Mouse (Mus musculus): Measurements from ENCODE around the gene Stx8. TPM values are rescaled to one million over a fixed set of nuclear protein-coding genes. Genes with fewer than 3 reads are reported as not detected.

The Stx8 gene
- polyA plus RNA-seq, 1 experiment from 2014 or later = 51.7 TPM

DNA sequence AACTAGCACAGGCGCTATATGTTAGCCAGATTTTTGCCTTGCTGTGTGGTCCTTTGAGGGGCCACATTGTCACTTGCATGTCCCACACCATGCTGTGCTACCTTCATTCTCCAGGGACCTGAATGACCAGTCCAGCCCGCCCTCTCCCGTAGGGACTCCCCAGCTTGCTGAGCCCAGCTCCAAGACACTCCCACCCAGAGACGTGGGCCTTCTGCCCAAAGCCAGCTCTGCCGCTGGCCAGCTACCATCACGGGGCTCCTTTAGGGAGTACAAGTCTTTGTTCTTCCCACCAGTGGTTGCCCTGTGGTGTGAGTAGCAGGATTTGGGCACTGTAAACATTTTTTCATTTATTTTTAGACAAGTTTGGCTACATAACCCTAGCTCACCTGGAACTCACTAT is 230.6 kb downstream of the Stx8 start:
- Histone ChIP-seq H3K9ac (ENCODE audit: low read depth, low read length) (no peak overlapping the region), H3K4me2 (replicated peaks; ENCODE audit: low read depth, low read length) (no peak overlapping the region), H3K9me3 (ENCODE audit: control insufficient read depth, low read length) (no peaks in the 10 kb centered on the region), H3K36me3 (ENCODE audit: control insufficient read depth, insufficient read depth, low read length) (no peaks in the 10 kb centered on the region), H3K4me3 (ENCODE audit: low read length) (no peak overlapping the region), H3K27ac (ENCODE audit: low read depth, low read length) (no peak overlapping the region), H3K27me3 (ENCODE audit: control insufficient read depth, insufficient read depth, low read length) (no peaks in the 10 kb centered on the region), H3K4me1 (ENCODE audit: control insufficient read depth, insufficient read depth, low read length) (peaks cover 34% of the 10 kb centered on the region; the same call in 1 of the 2 replicates)
- no peak for ATAC-seq (ENCODE audit: low FRiP score, low TSS enrichment)
- 66% methylated on average over 6 of the region's 6 CpGs for WGBS

DNA sequence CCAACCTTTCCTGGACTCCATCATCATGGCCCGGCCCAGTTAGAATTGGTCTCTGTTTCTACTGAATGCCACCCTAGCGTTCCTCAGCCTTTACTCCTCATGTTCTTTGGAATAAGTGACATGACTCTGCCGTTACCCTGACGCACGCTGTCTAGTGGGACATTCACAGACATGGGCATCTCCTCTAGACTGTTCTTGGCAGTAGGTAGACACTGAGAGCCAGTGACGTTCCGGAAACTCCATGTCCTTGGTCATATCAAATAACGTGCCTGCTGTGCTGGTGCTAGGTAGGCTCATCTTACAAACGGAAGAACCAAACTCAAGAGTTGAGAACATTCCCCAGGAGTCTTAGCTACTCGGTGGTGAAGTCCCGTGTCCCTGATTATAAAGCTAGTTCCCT is 231.5 kb downstream of the Stx8 start:
- Histone ChIP-seq H3K36me3 (ENCODE audit: control insufficient read depth, insufficient read depth, low read length) (no peaks in the 10 kb centered on the region), H3K4me1 (ENCODE audit: control insufficient read depth, insufficient read depth, low read length) (peaks cover 34% of the 10 kb centered on the region; the same call in 1 of the 2 replicates)
- WGBS = 77% methylated on average over 11 of the region's 11 CpGs

DNA sequence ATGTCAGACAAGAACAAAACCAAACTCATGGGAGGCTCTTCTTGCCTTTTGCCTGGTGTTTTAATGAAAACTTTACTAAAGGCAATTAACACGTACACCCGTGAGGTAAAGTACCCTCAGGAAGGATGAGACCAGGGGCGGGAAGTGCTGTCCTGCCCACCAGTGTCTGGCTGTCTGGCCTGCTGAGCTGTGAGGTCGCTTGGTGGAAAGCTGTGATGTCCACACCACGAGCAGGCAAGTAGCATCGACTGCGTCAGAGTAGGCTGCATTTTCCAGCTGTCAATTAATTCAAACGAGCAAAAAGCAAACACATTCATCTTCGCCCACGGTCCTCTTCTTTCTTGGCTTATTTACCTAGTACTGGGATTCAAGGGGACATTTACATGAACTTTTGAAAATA is 232.7 kb downstream of the Stx8 start:
- WGBS = 56% methylated on average over 10 of the region's 10 CpGs
- Histone ChIP-seq H3K9ac (ENCODE audit: low read depth, low read length) (0 out of 2 replicates have a peak overlapping the region, but pooled peaks have one; percentile 12), H3K4me2 (replicated peaks; ENCODE audit: low read depth, low read length) (no peak overlapping the region), H3K27ac (ENCODE audit: low read depth, low read length) (no peak overlapping the region), H3K4me3 (ENCODE audit: low read length) (no peak overlapping the region), H3K27me3 (ENCODE audit: control insufficient read depth, insufficient read depth, low read length) (no peaks in the 10 kb centered on the region), H3K9me3 (ENCODE audit: control insufficient read depth, low read length) (no peaks in the 10 kb centered on the region), H3K36me3 (ENCODE audit: control insufficient read depth, insufficient read depth, low read length) (no peaks in the 10 kb centered on the region), H3K4me1 (ENCODE audit: control insufficient read depth, insufficient read depth, low read length) (peaks cover 34% of the 10 kb centered on the region; the same call in 1 of the 2 replicates)
- ATAC-seq (ENCODE audit: low FRiP score, low TSS enrichment) = no peak

More for the DNA sequence above, 231.5 kb downstream of the Stx8 start:
- Histone ChIP-seq H3K27ac (ENCODE audit: low read depth, low read length) (no peak overlapping the region), H3K27me3 (ENCODE audit: control insufficient read depth, insufficient read depth, low read length) (no peaks in the 10 kb centered on the region), H3K9ac (ENCODE audit: low read depth, low read length) (no peak overlapping the region), H3K9me3 (ENCODE audit: control insufficient read depth, low read length) (no peaks in the 10 kb centered on the region), H3K4me2 (replicated peaks; ENCODE audit: low read depth, low read length) (no peak overlapping the region), H3K4me3 (ENCODE audit: low read length) (no peak overlapping the region)
- no peak for ATAC-seq (ENCODE audit: low FRiP score, low TSS enrichment)

DNA sequence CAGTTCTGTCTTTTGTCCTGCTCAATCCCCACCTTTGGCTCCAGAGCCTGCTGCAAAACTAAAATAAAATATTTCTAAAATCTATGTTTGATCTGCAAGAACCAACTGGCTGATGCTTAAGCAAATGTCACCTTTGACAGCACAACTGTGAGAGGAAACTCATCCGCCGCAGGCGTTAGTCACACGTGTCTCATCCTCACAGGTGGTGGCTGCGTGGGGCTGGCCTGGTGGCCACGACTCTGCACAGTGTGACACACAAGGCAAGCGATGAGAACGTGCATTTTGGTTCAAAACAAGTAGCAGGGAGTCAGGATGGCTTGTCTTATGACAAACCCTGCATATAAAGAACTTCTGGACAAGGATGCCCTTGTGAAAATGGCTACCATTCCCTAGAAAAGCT is 233.1 kb downstream of the Stx8 start:
- ATAC-seq (ENCODE audit: low FRiP score, low TSS enrichment) = no peak
- H3K9me3 ChIP-seq (ENCODE audit: control insufficient read depth, low read length) = no peaks in the 10 kb centered on the region
- no peaks in the 10 kb centered on the region for H3K27me3 ChIP-seq (ENCODE audit: control insufficient read depth, insufficient read depth, low read length)
- 0 out of 2 replicates have a peak overlapping the region, but pooled peaks have one; percentile 12 for H3K9ac ChIP-seq (ENCODE audit: low read depth, low read length)
- H3K4me2 ChIP-seq (replicated peaks; ENCODE audit: low read depth, low read length) = no peak overlapping the region
- 59% methylated on average over 8 of the region's 8 CpGs for WGBS
- no peaks in the 10 kb centered on the region for H3K36me3 ChIP-seq (ENCODE audit: control insufficient read depth, insufficient read depth, low read length)
- H3K4me3 ChIP-seq (ENCODE audit: low read length) = no peak overlapping the region
- peaks cover 34% of the 10 kb centered on the region; the same call in 1 of the 2 replicates for H3K4me1 ChIP-seq (ENCODE audit: control insufficient read depth, insufficient read depth, low read length)
- H3K27ac ChIP-seq (ENCODE audit: low read depth, low read length) = 0 out of 2 replicates have a peak overlapping the region, but pooled peaks have one; percentile 42

DNA sequence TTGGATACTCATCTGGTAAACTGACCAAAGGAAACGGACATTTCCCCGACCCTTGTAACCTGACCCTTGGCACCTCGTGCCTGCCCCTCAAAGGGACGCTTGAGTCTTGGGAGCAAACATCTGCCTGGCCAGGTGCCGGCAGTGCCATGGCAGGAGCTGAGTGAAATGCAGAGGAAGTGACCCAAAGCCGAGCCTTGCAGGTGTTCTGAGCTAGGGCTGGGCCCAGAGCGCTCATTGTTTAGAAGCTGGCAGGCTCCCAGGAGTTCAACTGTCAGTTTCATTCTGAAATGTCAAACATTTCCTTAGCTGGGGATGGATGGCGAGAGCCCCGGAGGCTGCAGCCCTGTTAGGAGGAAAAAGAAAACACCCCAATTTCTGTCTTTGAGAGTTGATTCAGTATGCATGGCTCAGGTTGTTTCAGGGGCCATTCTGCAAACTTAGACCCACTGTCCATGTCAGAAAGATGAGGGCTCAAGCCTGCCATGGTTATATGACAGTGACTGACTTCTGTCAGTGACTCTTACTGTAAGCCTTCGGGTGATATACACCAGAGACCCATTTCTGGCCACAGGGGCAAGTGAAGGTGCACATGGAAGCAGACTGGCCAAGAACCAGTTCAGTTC is 233.9 kb downstream of the Stx8 start:
- peak; percentile 54; the same call in 1 of the 2 replicates for ATAC-seq (ENCODE audit: low FRiP score, low TSS enrichment)
- no peak overlapping the region for H3K4me2 ChIP-seq (replicated peaks; ENCODE audit: low read depth, low read length)
- H3K9ac ChIP-seq (ENCODE audit: low read depth, low read length) = no peak overlapping the region
- H3K4me1 ChIP-seq (ENCODE audit: control insufficient read depth, insufficient read depth, low read length) = peaks cover 28% of the 10 kb centered on the region; the same call in 1 of the 2 replicates
- 11% methylated on average over 10 of the region's 10 CpGs for WGBS
- H3K36me3 ChIP-seq (ENCODE audit: control insufficient read depth, insufficient read depth, low read length) = no peaks in the 10 kb centered on the region
- no peak overlapping the region for H3K4me3 ChIP-seq (ENCODE audit: low read length)
- no peaks in the 10 kb centered on the region for H3K9me3 ChIP-seq (ENCODE audit: control insufficient read depth, low read length)
- no peaks in the 10 kb centered on the region for H3K27me3 ChIP-seq (ENCODE audit: control insufficient read depth, insufficient read depth, low read length)
- peak overlapping the region; percentile 42; the same call in 1 of the 2 replicates for H3K27ac ChIP-seq (ENCODE audit: low read depth, low read length)

DNA sequence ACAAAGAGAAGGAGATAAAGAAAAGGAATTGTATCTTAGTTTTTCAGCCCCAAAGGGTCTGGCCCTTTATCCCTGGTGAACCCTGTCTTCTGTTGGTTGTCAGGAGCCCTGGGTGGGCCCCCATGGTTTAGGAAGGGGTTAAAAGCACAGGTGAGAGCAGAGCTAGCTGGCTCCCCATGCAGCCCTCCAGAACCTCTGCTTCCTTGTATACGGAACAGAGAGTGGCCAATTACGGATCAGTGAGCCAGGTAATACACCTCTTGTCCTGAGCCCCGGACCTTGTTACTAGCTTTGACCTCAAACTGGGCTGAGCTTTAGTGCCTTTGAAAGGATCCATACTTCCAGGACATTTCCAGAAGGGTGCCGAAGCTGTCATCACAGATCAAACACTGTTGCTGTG is 234.5 kb downstream of the Stx8 start:
- Histone ChIP-seq H3K4me2 (replicated peaks; ENCODE audit: low read depth, low read length) (no peak overlapping the region), H3K4me3 (ENCODE audit: low read length) (no peak overlapping the region), H3K27ac (ENCODE audit: low read depth, low read length) (peak overlapping the region; percentile 19; the same call in 1 of the 2 replicates), H3K4me1 (ENCODE audit: control insufficient read depth, insufficient read depth, low read length) (peaks cover 22% of the 10 kb centered on the region; the same call in 1 of the 2 replicates), H3K9ac (ENCODE audit: low read depth, low read length) (no peak overlapping the region), H3K27me3 (ENCODE audit: control insufficient read depth, insufficient read depth, low read length) (no peaks in the 10 kb centered on the region), H3K9me3 (ENCODE audit: control insufficient read depth, low read length) (no peaks in the 10 kb centered on the region), H3K36me3 (ENCODE audit: control insufficient read depth, insufficient read depth, low read length) (no peaks in the 10 kb centered on the region)
- 58% methylated on average over 4 of the region's 4 CpGs for WGBS
- no peak for ATAC-seq (ENCODE audit: low FRiP score, low TSS enrichment)

DNA sequence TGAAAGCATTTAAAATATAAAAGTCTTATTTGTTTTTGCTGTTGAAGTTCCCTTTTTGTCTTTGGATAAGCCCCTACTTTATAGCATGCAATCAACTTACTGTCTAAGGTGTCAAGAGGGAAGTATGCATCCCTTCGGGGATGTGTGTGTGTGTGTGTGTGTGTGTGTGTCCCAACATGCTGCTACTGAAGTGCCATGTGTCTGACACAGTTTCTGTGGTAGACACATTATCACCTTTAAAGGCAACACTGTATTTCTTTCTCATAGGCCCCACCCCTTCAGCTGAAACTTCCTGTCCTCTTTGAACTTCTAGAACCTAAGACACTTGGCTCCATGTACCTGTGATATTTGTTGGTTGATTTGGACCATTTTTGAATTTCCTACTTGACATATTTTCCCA is 235.1 kb downstream of the Stx8 start:
- H3K9ac ChIP-seq (ENCODE audit: low read depth, low read length) = no peak overlapping the region
- no peaks in the 10 kb centered on the region for H3K36me3 ChIP-seq (ENCODE audit: control insufficient read depth, insufficient read depth, low read length)
- 59% methylated on average over 1 of the region's 1 CpGs for WGBS
- peaks cover 16% of the 10 kb centered on the region; the same call in 1 of the 2 replicates for H3K4me1 ChIP-seq (ENCODE audit: control insufficient read depth, insufficient read depth, low read length)
- H3K27ac ChIP-seq (ENCODE audit: low read depth, low read length) = no peak overlapping the region
- no peaks in the 10 kb centered on the region for H3K27me3 ChIP-seq (ENCODE audit: control insufficient read depth, insufficient read depth, low read length)
- no peak overlapping the region for H3K4me3 ChIP-seq (ENCODE audit: low read length)
- H3K9me3 ChIP-seq (ENCODE audit: control insufficient read depth, low read length) = no peaks in the 10 kb centered on the region
- ATAC-seq (ENCODE audit: low FRiP score, low TSS enrichment) = no peak
- H3K4me2 ChIP-seq (replicated peaks; ENCODE audit: low read depth, low read length) = no peak overlapping the region

DNA sequence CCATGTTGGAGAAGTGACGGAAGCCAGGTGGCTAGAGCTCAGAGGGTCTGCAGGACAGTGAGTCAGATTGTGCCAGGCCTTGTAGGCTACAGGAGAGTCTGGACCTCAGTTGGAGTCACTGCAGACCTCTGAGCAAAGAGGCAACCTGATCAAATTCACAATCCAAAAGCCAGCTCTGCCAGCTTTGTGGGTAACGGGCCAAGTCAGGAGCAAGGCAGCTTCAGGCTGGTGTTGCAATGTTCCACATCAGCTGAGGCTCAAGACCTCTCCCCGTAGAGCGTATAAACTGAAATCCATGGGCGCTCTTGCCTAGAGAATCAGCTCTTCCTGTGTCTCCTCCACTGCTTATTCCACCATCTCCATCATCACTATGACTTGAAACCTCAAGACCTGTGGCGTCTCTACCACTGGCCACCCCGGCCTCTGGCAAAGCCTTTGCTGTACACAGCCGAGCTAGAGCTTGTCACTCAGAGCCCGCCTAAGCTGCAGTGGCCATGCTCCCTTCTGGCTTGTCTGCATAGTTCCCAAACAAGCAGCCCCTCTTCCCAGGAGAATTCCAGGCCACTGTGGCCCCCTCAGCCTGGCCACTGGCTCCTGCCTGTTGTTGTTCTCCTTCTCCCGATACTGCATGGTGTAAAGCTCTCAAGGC is 235.9 kb downstream of the Stx8 start:
- no peak for ATAC-seq (ENCODE audit: low FRiP score, low TSS enrichment)
- peaks cover 12% of the 10 kb centered on the region; the same call in 1 of the 2 replicates for H3K4me1 ChIP-seq (ENCODE audit: control insufficient read depth, insufficient read depth, low read length)
- no peaks in the 10 kb centered on the region for H3K36me3 ChIP-seq (ENCODE audit: control insufficient read depth, insufficient read depth, low read length)
- H3K27me3 ChIP-seq (ENCODE audit: control insufficient read depth, insufficient read depth, low read length) = no peaks in the 10 kb centered on the region
- no peak overlapping the region for H3K27ac ChIP-seq (ENCODE audit: low read depth, low read length)
- no peaks in the 10 kb centered on the region for H3K9me3 ChIP-seq (ENCODE audit: control insufficient read depth, low read length)
- no peak overlapping the region for H3K4me3 ChIP-seq (ENCODE audit: low read length)
- no peak overlapping the region for H3K9ac ChIP-seq (ENCODE audit: low read depth, low read length)
- 74% methylated on average over 10 of the region's 10 CpGs for WGBS
- H3K4me2 ChIP-seq (replicated peaks; ENCODE audit: low read depth, low read length) = no peak overlapping the region

DNA sequence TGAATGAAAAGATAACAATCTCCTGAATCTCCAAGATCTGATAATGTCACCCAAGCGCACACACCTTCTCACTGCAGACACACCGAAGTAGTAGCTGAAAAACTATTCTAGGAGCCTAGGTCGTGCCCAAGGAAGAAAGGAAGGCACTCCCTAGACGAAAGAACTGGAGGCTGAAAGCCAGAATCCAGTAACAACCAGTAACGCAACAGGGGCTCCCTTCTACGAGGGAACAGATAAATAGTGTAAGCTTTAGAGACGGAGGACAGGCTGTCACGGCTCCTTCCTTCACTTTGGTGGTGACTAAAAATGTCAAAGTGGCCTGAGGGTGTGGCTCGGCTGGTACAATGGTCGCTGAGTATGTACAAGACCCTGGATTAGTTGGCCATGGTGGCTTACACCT is 236.6 kb downstream of the Stx8 start:
- Histone ChIP-seq H3K27me3 (ENCODE audit: control insufficient read depth, insufficient read depth, low read length) (no peaks in the 10 kb centered on the region), H3K9ac (ENCODE audit: low read depth, low read length) (no peak overlapping the region), H3K27ac (ENCODE audit: low read depth, low read length) (no peak overlapping the region), H3K9me3 (ENCODE audit: control insufficient read depth, low read length) (no peaks in the 10 kb centered on the region), H3K36me3 (ENCODE audit: control insufficient read depth, insufficient read depth, low read length) (no peaks in the 10 kb centered on the region), H3K4me2 (replicated peaks; ENCODE audit: low read depth, low read length) (no peak overlapping the region), H3K4me3 (ENCODE audit: low read length) (no peak overlapping the region), H3K4me1 (ENCODE audit: control insufficient read depth, insufficient read depth, low read length) (peaks cover 12% of the 10 kb centered on the region; the same call in 1 of the 2 replicates)
- ATAC-seq (ENCODE audit: low FRiP score, low TSS enrichment) = no peak
- WGBS = 57% methylated on average over 10 of the region's 10 CpGs
